Mouse (Mus musculus) limb, embryonic 13.5 days (tissue): Measurements from ENCODE around the gene Gm13889. TPM values are rescaled to one million over a fixed set of nuclear protein-coding genes. Genes with fewer than 3 reads are reported as not detected.

Experiments used
- ATAC-seq: fragments of 200-750 bp; cut with Nextera tagmentation; 2 replicates; pipeline ENCODE4 v1.8.0; 2017; ENCODE audit warnings: low read depth, moderate number of reproducible peaks, moderate TSS enrichment; ENCODE audit not compliant: low FRiP score
- H3K27ac ChIP-seq: fragments of 300-500 bp; sonication (generic); 2 replicates; pipeline ENCODE4 v1.5.1; 2015; ENCODE audit warnings: inconsistent platforms, mild to moderate bottlenecking, moderate library complexity
- H3K27me3 ChIP-seq: fragments of 300-500 bp; sonication (generic); 2 replicates; pipeline ENCODE4 v1.6.1; 2015; ENCODE audit warnings: mild to moderate bottlenecking, inconsistent platforms
- H3K36me3 ChIP-seq: fragments of 300-500 bp; sonication (generic); 2 replicates; pipeline ENCODE4 v1.6.1; 2015; ENCODE audit warnings: inconsistent platforms, mild to moderate bottlenecking, moderate library complexity
- H3K4me1 ChIP-seq: fragments of 300-500 bp; sonication (generic); 2 replicates; pipeline ENCODE4 v1.6.1; 2015; ENCODE audit warnings: inconsistent platforms
- H3K4me2 ChIP-seq: fragments of 300-500 bp; sonication (generic); replicated peaks from 2 replicates; pipeline ENCODE4 v1.6.1; 2015; ENCODE audit warnings: inconsistent platforms, mild to moderate bottlenecking, moderate library complexity
- H3K4me3 ChIP-seq: fragments of 300-500 bp; sonication (generic); 2 replicates; pipeline ENCODE4 v1.5.1; 2015; ENCODE audit warnings: moderate library complexity, mild to moderate bottlenecking, inconsistent platforms
- H3K9ac ChIP-seq: fragments of 300-500 bp; sonication (generic); 2 replicates; pipeline ENCODE4 v1.6.1; 2015; ENCODE audit warnings: mild to moderate bottlenecking, inconsistent platforms
- H3K9me3 ChIP-seq: fragments of 300-500 bp; sonication (generic); 2 replicates; pipeline ENCODE4 v1.6.1; 2016; ENCODE audit warnings: inconsistent platforms
- WGBS: fragments of 180-500 bp; shearing (Covaris S2); methylation state at CpG from one replicate; pipeline ENCODE4 v1.1.7; 2015; 5-methylcytosine and 5-hydroxymethylcytosine counted together
- polyA plus RNA-seq: library from polyadenylated mRNA; unstranded; fragments of >200 nt; fragmentation: Nextera tagmentation; extraction: Ambion mirVana; gene quantifications from 2 replicates; pipeline ENCODE4 v1.2.1, GENCODE M21; 2015

Gm13889 gene
- polyA plus RNA-seq, 1 experiment from 2014 or later = 1.1 TPM

- 0 out of 2 replicates have a peak, but pooled peaks cover 4% of the 10 kb centered on the region for H3K27me3 ChIP-seq
- H3K4me3 ChIP-seq = no peak overlapping the region
- H3K27ac ChIP-seq = no peak overlapping the region
- no peaks in the 10 kb centered on the region for H3K9me3 ChIP-seq
- no peak for ATAC-seq
- no peak overlapping the region for H3K4me2 ChIP-seq
- WGBS = 89% methylated on average over 2 of the region's 2 CpGs
- H3K36me3 ChIP-seq = no peaks in the 10 kb centered on the region
- no peak overlapping the region for H3K9ac ChIP-seq
- no peaks in the 10 kb centered on the region for H3K4me1 ChIP-seq
These were observed 43.4 kb downstream of the Gm13889 start for GRCm38 (mm10) chr2:93913552-93913951.

GRCm38 (mm10) chr2:93911942-93912341 lies 45.1 kb downstream of the Gm13889 start:
- no peak for ATAC-seq
- peaks cover 6% of the 10 kb centered on the region for H3K4me1 ChIP-seq
- no peak overlapping the region for H3K9ac ChIP-seq
- H3K27me3 ChIP-seq = 0 out of 2 replicates have a peak, but pooled peaks cover 4% of the 10 kb centered on the region
- H3K9me3 ChIP-seq = no peaks in the 10 kb centered on the region
- 89% methylated on average over 10 of the region's 10 CpGs for WGBS
- no peak overlapping the region for H3K4me3 ChIP-seq
- H3K27ac ChIP-seq = no peak overlapping the region
- no peak overlapping the region for H3K4me2 ChIP-seq
- H3K36me3 ChIP-seq = no peaks in the 10 kb centered on the region

- Histone ChIP-seq H3K4me2 (no peak overlapping the region), H3K4me1 (peaks cover 6% of the 10 kb centered on the region), H3K4me3 (no peak overlapping the region), H3K36me3 (no peaks in the 10 kb centered on the region), H3K9me3 (no peaks in the 10 kb centered on the region), H3K27me3 (0 out of 2 replicates have a peak, but pooled peaks cover 4% of the 10 kb centered on the region), H3K9ac (no peak overlapping the region), H3K27ac (no peak overlapping the region)
- no peak for ATAC-seq
- 72% methylated on average over 5 of the region's 5 CpGs for WGBS
These were observed 47.3 kb downstream of the Gm13889 start for GRCm38 (mm10) chr2:93909716-93910115.

GRCm38 (mm10) chr2:93907519-93908294 lies 49.3 kb downstream of the Gm13889 start:
- ATAC-seq = no peak
- H3K9me3 ChIP-seq = no peaks in the 10 kb centered on the region
- no peak overlapping the region for H3K4me2 ChIP-seq
- H3K27ac ChIP-seq = no peak overlapping the region
- H3K36me3 ChIP-seq = no peaks in the 10 kb centered on the region
- H3K9ac ChIP-seq = no peak overlapping the region
- no peaks in the 10 kb centered on the region for H3K27me3 ChIP-seq
- peaks cover 6% of the 10 kb centered on the region for H3K4me1 ChIP-seq
- WGBS = 39% methylated on average over 9 of the region's 9 CpGs
- no peak overlapping the region for H3K4me3 ChIP-seq

- no peaks in the 10 kb centered on the region for H3K36me3 ChIP-seq
- ATAC-seq = no peak
These were observed 50.7 kb downstream of the Gm13889 start for GRCm38 (mm10) chr2:93906316-93906715.

More at GRCm38 (mm10) chr2:93906316-93906715, 50.7 kb downstream of the Gm13889 start:
- no peak overlapping the region for H3K27ac ChIP-seq
- no peak overlapping the region for H3K9ac ChIP-seq
- no peak overlapping the region for H3K4me3 ChIP-seq
- peaks cover 6% of the 10 kb centered on the region for H3K4me1 ChIP-seq
- H3K27me3 ChIP-seq = no peaks in the 10 kb centered on the region
- no peaks in the 10 kb centered on the region for H3K9me3 ChIP-seq
- 30% methylated on average over 4 of the region's 4 CpGs for WGBS
- no peak overlapping the region for H3K4me2 ChIP-seq

Other genes starting within 250 kb of the Gm13889 start
- 104 and 106 TPM in 2 replicates for gene Ext2, start 134.6 kb downstream of the Gm13889 start, polyA plus RNA-seq
- gene Accs, start 107.3 kb downstream of the Gm13889 start, polyA plus RNA-seq = 7.8 and 8.7 TPM in 2 replicates
- gene Accsl, start 88.0 kb downstream of the Gm13889 start, polyA plus RNA-seq = not detected in 2 replicates
- gene Gm27027, start 39.2 kb upstream of the Gm13889 start, polyA plus RNA-seq = not detected in 2 replicates
- gene Alkbh3, start 53.6 kb upstream of the Gm13889 start, polyA plus RNA-seq = 72.3 and 76.9 TPM in 2 replicates
- 110 and 112 TPM in 2 replicates for gene Hsd17b12, start 200.8 kb upstream of the Gm13889 start, polyA plus RNA-seq